Comparison of ENCODE assay signal across 9 mouse cellular contexts in genomic region chr11:42423231-42423630, GRCm38 (mm10). TPM values are rescaled to one million over a fixed set of nuclear protein-coding genes. Genes with fewer than 3 reads are reported as not detected.
DNase-seq lines count a peak whose midpoint lies in the region; ATAC-seq lines count a peak whose summit lies in the region.
"Had no signal": no experiment of that assay in that cellular context is flagged by ENCODE, and none has a peak within 500 bp of the region (broad histone marks: within the 10 kb centered on the region; RNA-seq: fewer than 3 reads in every experiment).

No protein-coding gene starts in this region.

- 1% methylated on average over 3 of the region's 3 CpGs for WGBS in hindbrain, embryonic 10.5 days
- 3% methylated on average over 3 of the region's 3 CpGs for WGBS in hindbrain, embryonic 12.5 days
- 0% methylated on average over 3 of the region's 3 CpGs for WGBS in embryonic facial prominence, embryonic 11.5 days

- no peaks in the 10 kb centered on the region for H3K36me3 ChIP-seq in hindbrain, embryonic 10.5 days
- H3K36me3 ChIP-seq in hindbrain, embryonic 12.5 days: no peaks in the 10 kb centered on the region
- no peaks in the 10 kb centered on the region for H3K36me3 ChIP-seq in embryonic facial prominence, embryonic 11.5 days (replicated peaks; ENCODE audit: control insufficient read depth, insufficient read depth, low read depth, low read length)
- H3K36me3 ChIP-seq: limb, embryonic 13.5 days had no signal

- no peak overlapping the region for H3K27ac ChIP-seq in hindbrain, embryonic 10.5 days
- H3K27ac ChIP-seq in hindbrain, embryonic 12.5 days: no peak overlapping the region
- H3K27ac ChIP-seq in embryonic facial prominence, embryonic 11.5 days (replicated peaks; ENCODE audit: low read depth, low read length): no peak overlapping the region
- H3K27ac ChIP-seq: limb, embryonic 13.5 days had no signal

- H3K4me1 ChIP-seq in hindbrain, embryonic 10.5 days (replicated peaks): peaks cover 14% of the 10 kb centered on the region; the same call in 1 of the 2 replicates
- H3K4me1 ChIP-seq in hindbrain, embryonic 12.5 days: 0 out of 2 replicates have a peak, but pooled peaks cover 8% of the 10 kb centered on the region
- H3K4me1 ChIP-seq in embryonic facial prominence, embryonic 11.5 days (ENCODE audit: control insufficient read depth, insufficient read depth, low read length): no peaks in the 10 kb centered on the region
- H3K4me1 ChIP-seq: limb, embryonic 13.5 days had no signal

- no peak for ATAC-seq in hindbrain, embryonic 12.5 days (ENCODE audit: low FRiP score)
- no peak for ATAC-seq in embryonic facial prominence, embryonic 11.5 days (replicated peaks; ENCODE audit: insufficient number of reproducible peaks, low FRiP score, low TSS enrichment, low read depth)

- no peaks in the 10 kb centered on the region for H3K9me3 ChIP-seq in hindbrain, embryonic 10.5 days
- no peaks in the 10 kb centered on the region for H3K9me3 ChIP-seq in hindbrain, embryonic 12.5 days (replicated peaks)
- H3K9me3 ChIP-seq in embryonic facial prominence, embryonic 11.5 days (replicated peaks; ENCODE audit: control insufficient read depth, low read length): no peaks in the 10 kb centered on the region
- H3K9me3 ChIP-seq: limb, embryonic 13.5 days had no signal

- no peak overlapping the region for H3K4me3 ChIP-seq in hindbrain, embryonic 10.5 days
- H3K4me3 ChIP-seq in hindbrain, embryonic 12.5 days: no peak overlapping the region
- H3K4me3 ChIP-seq in embryonic facial prominence, embryonic 11.5 days (ENCODE audit: low read depth, low read length): no peak overlapping the region
- H3K4me3 ChIP-seq: limb, embryonic 13.5 days had no signal

- peaks cover 8% of the 10 kb centered on the region; the same call in 1 of the 2 replicates for H3K27me3 ChIP-seq in hindbrain, embryonic 10.5 days (ENCODE audit: insufficient read depth, poor library complexity, severe bottlenecking)
- H3K27me3 ChIP-seq in hindbrain, embryonic 12.5 days: no peaks in the 10 kb centered on the region
- no peaks in the 10 kb centered on the region for H3K27me3 ChIP-seq in embryonic facial prominence, embryonic 11.5 days (ENCODE audit: control insufficient read depth, insufficient read depth, low read length)

- no peak overlapping the region for H3K4me2 ChIP-seq in hindbrain, embryonic 12.5 days (replicated peaks)
- H3K4me2 ChIP-seq in embryonic facial prominence, embryonic 11.5 days (ENCODE audit: low read depth, low read length): no peak overlapping the region
- H3K4me2 ChIP-seq: limb, embryonic 13.5 days had no signal

- peak; percentile 50 for DNase-seq in hindbrain, embryonic 10.5 days (ENCODE audit: low spot score)
- DNase-seq in 416B (ENCODE audit: low read depth): peak; percentile 34
- peak; percentile 73 for DNase-seq in adrenal gland, postnatal 14 days
- peak; percentile 51 for DNase-seq in embryonic facial prominence, embryonic 11.5 days (ENCODE audit: low spot score)
- DNase-seq in layer of hippocampus, postnatal 14 days (ENCODE audit: low spot score in 2 of 2): peak; percentile 44 to 51
- DNase-seq in retina, embryonic 14.5 days (ENCODE audit: low spot score): peak; percentile 76
- DNase-seq in spleen, postnatal 4 days (ENCODE audit: low spot score in 2 of 2): no peak

- H3K9ac ChIP-seq in hindbrain, embryonic 12.5 days: no peak overlapping the region
- H3K9ac ChIP-seq in embryonic facial prominence, embryonic 11.5 days (replicated peaks; ENCODE audit: low read length): no peak overlapping the region
- H3K9ac ChIP-seq: limb, embryonic 13.5 days had no signal

RNA-seq across cellular contexts. Expression of gene Gabrb2, which starts 3.7 kb away (rescaled TPM):
- polyA plus RNA-seq in hindbrain, embryonic 10.5 days (2016; fragmentation: Nextera tagmentation; extraction: Ambion mirVana): 2.7 and 3.7 TPM in 2 replicates
- 10.2 and 11.4 TPM in 2 replicates for polyA plus RNA-seq in hindbrain, embryonic 12.5 days (2016; fragmentation: Nextera tagmentation; extraction: Ambion mirVana)
- total RNA-seq in adrenal gland, postnatal 14 days (2021): 1.0 and 1.1 TPM in 2 replicates
- 2.8 and 3.4 TPM in 2 replicates for polyA plus RNA-seq in embryonic facial prominence, embryonic 11.5 days (2014; fragmentation: Nextera tagmentation; extraction: Ambion mirVana)
- total RNA-seq in layer of hippocampus, postnatal 14 days (2021): 100 to 1,000 TPM; 108 to 118 TPM

Comparison
In these comparisons a context has a peak if more than half of its experiments do, and no peak if none do; other contexts are left out.
1. DNase-seq: peak in hindbrain, embryonic 10.5 days (single experiment), 416B (single experiment), adrenal gland, postnatal 14 days (single experiment), embryonic facial prominence, embryonic 11.5 days (single experiment), layer of hippocampus, postnatal 14 days (2 of 2) and retina, embryonic 14.5 days (single experiment); none in spleen, postnatal 4 days (0 of 2).